Mouse (Mus musculus) kidney, postnatal 10 days (tissue): ENCODE data around the gene Tm9sf2.

ENCODE experiments used
- DNase-seq: peaks from one replicate; pipeline ENCODE4 v3.0.0; 2021; ENCODE audit warnings: mixed read lengths

Tm9sf2 gene

GRCm38 (mm10) chr14:122181078-122181814 is 74.4 kb downstream of the Tm9sf2 start, which contains the start of gene Clybl:
Gene Clybl (plus strand): TSS chr14:122181704.
- DNase-seq = peak; percentile 97

GRCm38 (mm10) chr14:122181815-122182157 is 74.9 kb downstream of the Tm9sf2 start:
- no peak for DNase-seq

GRCm38 (mm10) chr14:122182220-122182619 is 75.4 kb downstream of the Tm9sf2 start:
- no peak for DNase-seq

- DNase-seq = no peak
These were observed 77.1 kb downstream of the Tm9sf2 start for GRCm38 (mm10) chr14:122183974-122184373.

GRCm38 (mm10) chr14:122188250-122188649 is 81.4 kb downstream of the Tm9sf2 start:
- DNase-seq = no peak

- DNase-seq = peak; percentile 14
These were observed 83.1 kb downstream of the Tm9sf2 start for GRCm38 (mm10) chr14:122189901-122190300.

GRCm38 (mm10) chr14:122190527-122190926 is 83.7 kb downstream of the Tm9sf2 start:
- no peak for DNase-seq

- peak; percentile 85 for DNase-seq
These were observed 84.2 kb downstream of the Tm9sf2 start for GRCm38 (mm10) chr14:122190941-122191510.

- DNase-seq = no peak
These were observed 87.8 kb downstream of the Tm9sf2 start for GRCm38 (mm10) chr14:122194630-122195029.

GRCm38 (mm10) chr14:122196851-122197250 is 90.0 kb downstream of the Tm9sf2 start:
- DNase-seq = no peak

- no peak for DNase-seq
These were observed 93.5 kb downstream of the Tm9sf2 start for GRCm38 (mm10) chr14:122200247-122200885.

- DNase-seq = no peak
These were observed 102.3 kb downstream of the Tm9sf2 start for GRCm38 (mm10) chr14:122209177-122209576.
